Mouse (Mus musculus): ENCODE data around the gene Gm19402. TPM values are rescaled to one million over a fixed set of nuclear protein-coding genes. Genes with fewer than 3 reads are reported as not detected.
"Not testable (repeated sequence)": the region's sequence is repeated elsewhere in the genome, so short reads cannot be mapped to it uniquely, and the experiment has no call there.

The Gm19402 gene
- total and polyA plus RNA-seq, 3 experiments, result not detected

GRCm38 (mm10) chr10:77715507-77715906, 24.9 kb upstream of the Gm19402 start, which contains the start of gene Gm10142:
TSS of gene Gm10142 (plus strand) at chr10:77715807.
- Histone ChIP-seq H3K79me2 (ENCODE audit: control insufficient read depth, insufficient read depth, low read length, poor library complexity) (no peaks in the 10 kb centered on the region), H3K27me3 (ENCODE audit: control insufficient read depth in 1 of 2, insufficient read depth in 2 of 2, low read length in 2 of 2) (peaks cover 0 to 5% of the 10 kb centered on the region in 2 experiments; a peak in 2 of 4 replicates), H3K9me3 (replicated peaks; ENCODE audit: insufficient read depth, low read length) (no peaks in the 10 kb centered on the region), H3K27ac (ENCODE audit: control insufficient read depth, low read depth, low read length) (no peak within 1 kb of the TSS), H3K4me1 (ENCODE audit: control insufficient read depth in 1 of 2, insufficient read depth in 2 of 2, low read length in 2 of 2) (peaks cover 0 to 5% of the 10 kb centered on the region in 2 experiments; a peak in 1 of 4 replicates), H3K36me3 (ENCODE audit: control insufficient read depth in 1 of 2, insufficient read depth in 2 of 2, low read length in 2 of 2) (peaks cover 0 to 2% of the 10 kb centered on the region in 2 experiments; a peak in 1 of 4 replicates), H3K9ac (ENCODE audit: control insufficient read depth, low read depth, low read length, poor library complexity, severe bottlenecking) (no peak within 1 kb of the TSS), H3K4me3 (ENCODE audit: control insufficient read depth in 1 of 2, insufficient read depth in 1 of 2, low read depth in 2 of 2, low read length in 2 of 2) (no peak within 1 kb of the TSS)
- no peak for DNase-seq (ENCODE audit: low read depth, low spot score)
- TF ChIP-seq GABPA (IDR thresholded peaks at IDR 0.05; ENCODE audit: low read depth, low read length) (no peak), CHD2 (IDR thresholded peaks at IDR 0.05; ENCODE audit: low read length) (no peak), HCFC1 (IDR thresholded peaks at IDR 0.05; ENCODE audit: low read depth, low read length) (no peak), MAX (IDR thresholded peaks at IDR 0.05; ENCODE audit: low read length) (no peak), ZC3H11A (IDR thresholded peaks at IDR 0.05; ENCODE audit: low read depth, low read length) (no peak), UBTF (IDR thresholded peaks at IDR 0.05; ENCODE audit: borderline replicate concordance, insufficient read depth, low read depth, low read length) (no peak), MAFK (IDR thresholded peaks at IDR 0.05; ENCODE audit: borderline replicate concordance, low read depth, low read length) (no peak), ZNF384 (IDR thresholded peaks at IDR 0.05; ENCODE audit: low read depth, low read length) (no peak), TBP (IDR thresholded peaks at IDR 0.05; ENCODE audit: low read depth, low read length) (no peak), USF1 (IDR thresholded peaks at IDR 0.05; ENCODE audit: low read depth, low read length) (no peak)

- peaks cover 0 to 5% of the 10 kb centered on the region in 2 experiments; a peak in 1 of 4 replicates for H3K4me1 ChIP-seq (ENCODE audit: control insufficient read depth in 1 of 2, insufficient read depth in 2 of 2, low read length in 2 of 2)
- H3K9ac ChIP-seq (ENCODE audit: control insufficient read depth, low read depth, low read length, poor library complexity, severe bottlenecking), result no peak overlapping the region
- peak; percentile 67 for DNase-seq (ENCODE audit: low read depth, low spot score)
- H3K9me3 ChIP-seq (replicated peaks; ENCODE audit: insufficient read depth, low read length), result no peaks in the 10 kb centered on the region
- H3K27ac ChIP-seq (ENCODE audit: control insufficient read depth, low read depth, low read length), result no peak overlapping the region
- H3K4me3 ChIP-seq (ENCODE audit: control insufficient read depth in 1 of 2, insufficient read depth in 1 of 2, low read depth in 2 of 2, low read length in 2 of 2), result no peak overlapping the region
- peaks cover 0 to 2% of the 10 kb centered on the region in 2 experiments; a peak in 1 of 4 replicates for H3K36me3 ChIP-seq (ENCODE audit: control insufficient read depth in 1 of 2, insufficient read depth in 2 of 2, low read length in 2 of 2)
- TF ChIP-seq GATA1 (IDR thresholded peaks at IDR 0.05; ENCODE audit: low read depth, low read length), result 0 out of 2 replicates have a peak, but pooled peaks have one; percentile 23
- no peak for TF ChIP-seq KAT2A (conservative IDR thresholded peaks at IDR 0.05; ENCODE audit: low read depth, low read length)
- TF ChIP-seq ELF1 (IDR thresholded peaks at IDR 0.05; ENCODE audit: low read depth, low read length), result no peak
- TF ChIP-seq TAL1 (IDR thresholded peaks at IDR 0.05; ENCODE audit: low read length), result no peak
- H3K27me3 ChIP-seq (ENCODE audit: control insufficient read depth in 1 of 2, insufficient read depth in 2 of 2, low read length in 2 of 2), result peaks cover 0 to 2% of the 10 kb centered on the region in 2 experiments; a peak in 1 of 4 replicates
- H3K79me2 ChIP-seq (ENCODE audit: control insufficient read depth, insufficient read depth, low read length, poor library complexity), result no peaks in the 10 kb centered on the region
Measured at GRCm38 (mm10) chr10:77713734-77714133, 23.2 kb upstream of the Gm19402 start.

GRCm38 (mm10) chr10:77711157-77711556, 20.6 kb upstream of the Gm19402 start, which contains the start of gene Gm10024:
TSS of gene Gm10024 (plus strand) at chr10:77711457.
- not testable (repeated sequence) for DNase-seq (ENCODE audit: low read depth, low spot score); H3K79me2 ChIP-seq (ENCODE audit: control insufficient read depth, insufficient read depth, low read length, poor library complexity); H3K36me3 ChIP-seq (ENCODE audit: control insufficient read depth in 1 of 2, insufficient read depth in 2 of 2, low read length in 2 of 2); H3K9me3 ChIP-seq (replicated peaks; ENCODE audit: insufficient read depth, low read length); H3K27ac ChIP-seq (ENCODE audit: control insufficient read depth, low read depth, low read length); H3K9ac ChIP-seq (ENCODE audit: control insufficient read depth, low read depth, low read length, poor library complexity, severe bottlenecking); H3K4me1 ChIP-seq (ENCODE audit: control insufficient read depth in 1 of 2, insufficient read depth in 2 of 2, low read length in 2 of 2); H3K4me3 ChIP-seq (ENCODE audit: control insufficient read depth in 1 of 2, insufficient read depth in 1 of 2, low read depth in 2 of 2, low read length in 2 of 2); H3K27me3 ChIP-seq (ENCODE audit: control insufficient read depth in 1 of 2, insufficient read depth in 2 of 2, low read length in 2 of 2)

Data from MEL (cell line).